Mouse (Mus musculus): ENCODE data around the gene Acot7.

Gene Acot7

DNA sequence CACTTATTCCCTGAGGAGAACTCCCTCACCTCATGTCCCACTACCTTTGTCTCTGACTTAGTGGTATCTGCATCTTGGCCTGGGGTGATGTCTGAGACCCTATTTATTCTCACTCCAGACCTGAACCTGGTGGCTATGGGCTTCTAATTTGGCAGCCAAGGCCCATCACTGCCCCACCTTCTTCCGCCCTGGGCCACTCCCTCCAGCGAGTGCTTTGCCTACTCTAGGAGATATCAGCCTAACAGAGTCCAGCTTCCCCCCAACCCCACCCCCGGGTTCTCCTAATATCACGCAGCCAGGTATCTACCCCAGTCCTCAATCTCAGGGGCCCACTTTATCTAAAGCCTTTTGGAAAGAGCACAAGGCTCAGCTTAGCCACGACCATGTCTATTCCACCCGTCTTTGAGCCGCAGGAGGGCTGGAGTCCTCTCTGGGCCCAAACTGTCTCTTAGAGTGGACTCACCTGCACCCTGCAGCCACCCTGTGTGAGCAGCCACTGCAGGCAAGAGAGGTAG, 26.4 kb upstream of the Acot7 start:
- no peak for DNase-seq (ENCODE audit: low spot score in 2 of 2)

GRCm38 (mm10) chr4:152151966-152152544, 25.9 kb upstream of the Acot7 start, which contains the start of gene Espn:
TSS of gene Espn (minus strand) at chr4:152152371.
- peak in 1 of 2 experiments; percentile 38 for DNase-seq (ENCODE audit: low spot score in 2 of 2)

GRCm38 (mm10) chr4:152153771-152154177, 24.2 kb upstream of the Acot7 start:
- peak; percentile 85 to 92 for DNase-seq (ENCODE audit: low spot score in 2 of 2)

- no peak for DNase-seq (ENCODE audit: low spot score in 2 of 2)
Observed at GRCm38 (mm10) chr4:152155019-152155418, 22.9 kb upstream of the Acot7 start.

DNA sequence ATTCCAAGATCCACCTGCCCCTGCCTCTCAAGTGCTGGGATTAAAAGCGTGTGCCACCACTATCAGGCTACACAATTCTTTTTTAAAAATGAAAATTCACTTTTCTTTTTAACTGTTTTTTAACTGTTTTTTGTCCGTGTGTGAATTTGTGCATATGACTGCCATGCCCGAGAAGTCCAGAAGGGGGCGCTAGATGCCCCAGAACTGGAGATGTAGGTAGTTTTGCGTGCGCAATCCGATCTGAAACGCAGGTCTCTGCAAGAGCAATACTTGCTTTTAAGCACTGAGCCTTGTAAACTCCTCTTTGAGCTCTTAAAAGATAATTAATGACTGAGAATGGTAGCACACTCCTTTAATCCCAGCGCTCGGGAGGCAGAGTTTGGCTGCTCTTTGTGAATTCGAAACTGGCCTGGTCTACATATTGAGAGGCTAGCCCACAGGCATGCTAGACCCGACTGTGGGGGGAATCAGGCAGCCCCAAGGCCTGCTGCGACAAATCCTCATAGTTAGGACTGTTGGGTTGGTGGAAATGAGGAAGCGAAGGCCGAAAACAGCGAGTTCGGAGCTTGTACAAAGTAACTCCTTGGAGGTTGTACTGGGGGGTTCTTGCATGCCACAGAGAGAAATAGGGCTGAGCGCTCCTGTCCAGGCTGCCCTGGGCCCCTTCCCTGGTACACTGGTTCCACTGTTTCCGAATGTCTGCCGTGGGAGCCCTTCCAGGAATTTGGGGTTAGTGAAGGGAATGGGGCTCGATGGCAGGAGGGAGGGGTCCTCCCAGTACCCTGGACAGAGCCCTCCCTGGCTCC, 20.0 kb upstream of the Acot7 start:
- DNase-seq (ENCODE audit: low spot score in 2 of 2) = peak; percentile 50 to 69

- DNase-seq (ENCODE audit: low spot score in 2 of 2) = no peak
Observed at GRCm38 (mm10) chr4:152158585-152159284, 19.2 kb upstream of the Acot7 start, which contains the start of gene Hes2. TSS of gene Hes2 (plus strand) at chr4:152158867.

- DNase-seq (ENCODE audit: low spot score in 2 of 2) = no peak
Observed at GRCm38 (mm10) chr4:152159285-152159678, 18.7 kb upstream of the Acot7 start.

DNA sequence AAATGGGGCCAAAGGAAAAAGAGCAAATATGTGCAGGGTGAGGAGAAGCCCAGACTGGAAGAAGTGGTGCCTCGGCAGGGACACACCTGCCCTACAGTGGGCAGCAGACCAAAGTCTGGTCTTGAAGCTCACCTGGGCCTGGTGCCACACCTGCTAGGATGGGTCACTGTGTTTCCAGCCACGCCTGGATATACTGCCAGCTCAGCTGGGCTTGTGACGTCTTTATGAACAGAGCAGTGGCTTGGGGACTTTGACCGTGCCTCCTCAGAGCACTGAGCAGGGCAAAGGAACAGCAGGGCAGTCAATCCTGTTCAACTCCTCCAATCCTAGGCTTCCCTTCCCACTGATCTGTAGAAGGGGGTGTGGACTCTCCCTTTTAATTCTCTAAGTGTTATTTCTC, 17.2 kb upstream of the Acot7 start:
- DNase-seq (ENCODE audit: low spot score in 2 of 2) = no peak

DNA sequence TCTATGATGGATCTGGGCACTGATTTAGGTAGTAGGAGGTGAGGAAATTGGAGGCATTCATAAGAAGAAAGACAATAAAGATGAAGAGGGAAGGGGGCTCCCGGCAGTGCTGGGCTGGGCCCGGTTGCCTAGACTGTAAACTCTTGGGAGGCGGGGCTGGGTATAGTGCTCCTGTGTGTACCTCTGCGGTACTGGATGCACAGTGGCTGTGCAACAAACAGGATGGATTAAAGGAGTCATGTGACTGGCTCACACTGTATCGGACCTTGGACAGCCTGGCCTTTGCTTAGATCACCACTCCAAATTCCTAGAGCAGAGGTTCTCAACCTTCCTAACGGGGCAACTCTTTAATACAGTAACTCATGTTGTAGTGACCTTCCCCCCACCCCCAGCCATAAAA, 16.3 kb upstream of the Acot7 start:
- no peak for DNase-seq (ENCODE audit: low spot score in 2 of 2)

DNA sequence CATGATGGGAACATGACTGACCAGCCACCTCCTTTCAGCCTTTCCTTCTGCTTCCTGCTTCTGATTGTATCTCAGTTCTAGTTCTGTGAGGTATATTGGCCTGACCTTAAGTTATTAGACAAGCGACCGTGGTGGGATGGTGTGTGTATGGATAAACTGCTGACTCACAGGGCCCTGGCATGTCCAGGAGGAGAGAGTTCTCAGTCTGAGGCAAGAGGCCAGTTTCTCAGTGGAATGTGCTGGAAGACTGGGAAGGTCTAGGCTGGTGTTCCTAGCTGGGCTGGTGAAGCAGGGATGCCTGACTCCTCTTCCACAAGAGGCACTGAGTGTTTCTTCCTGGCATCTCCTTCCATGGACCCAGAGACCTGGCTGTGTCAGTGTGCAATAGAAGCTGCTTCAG, 15.2 kb upstream of the Acot7 start:
- no peak for DNase-seq (ENCODE audit: low spot score in 2 of 2)

DNA sequence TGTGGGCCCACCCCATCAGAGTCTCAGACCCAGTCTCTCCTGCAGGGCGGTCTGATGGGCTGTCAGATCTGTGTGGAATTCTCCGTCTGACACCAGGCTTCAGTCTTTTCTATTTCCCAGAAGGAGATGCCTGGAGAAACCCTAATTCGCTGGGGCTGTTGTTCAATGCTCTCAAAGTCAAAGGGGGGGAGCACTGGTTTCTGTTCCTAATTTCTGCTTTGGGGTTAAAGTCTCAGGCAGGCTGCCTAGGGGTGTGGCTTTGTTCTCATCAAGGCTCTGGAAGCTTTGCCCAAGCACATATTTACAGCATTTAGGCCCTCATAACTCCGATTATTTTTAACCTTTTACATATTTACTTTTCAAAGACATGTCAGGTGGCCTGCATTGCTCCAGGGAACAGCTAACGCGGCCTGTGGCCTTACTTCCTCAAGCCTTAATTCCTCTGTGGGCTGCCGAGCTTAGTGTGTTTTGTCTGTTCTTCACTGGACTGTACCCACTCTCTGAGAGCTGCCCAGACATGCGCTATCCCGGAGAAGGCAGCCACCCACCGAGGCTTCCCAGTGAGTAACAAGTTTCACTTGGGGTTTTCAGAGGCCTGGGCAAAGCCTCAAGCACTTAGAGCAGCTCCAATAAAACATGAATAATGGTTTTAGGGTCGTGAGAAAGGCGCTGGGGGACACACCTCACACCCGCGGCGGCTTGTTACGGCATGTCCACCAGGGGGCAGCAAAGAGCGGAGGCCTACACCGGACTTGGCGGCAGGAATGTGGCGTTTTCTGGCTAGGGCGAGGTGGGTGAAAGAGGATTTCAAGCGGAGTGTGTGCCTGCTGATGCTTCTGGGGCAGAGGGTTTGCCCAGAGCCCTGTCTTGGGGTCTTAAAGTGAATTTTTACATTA, 12.7 kb upstream of the Acot7 start:
- DNase-seq (ENCODE audit: low spot score in 2 of 2) = peak; percentile 53 to 70

- no peak for DNase-seq (ENCODE audit: low spot score in 2 of 2)
Observed at GRCm38 (mm10) chr4:152168052-152168451, 9.9 kb upstream of the Acot7 start.

- DNase-seq (ENCODE audit: low spot score in 2 of 2) = no peak
Observed at GRCm38 (mm10) chr4:152169103-152169502, 8.8 kb upstream of the Acot7 start.

- DNase-seq (ENCODE audit: low spot score in 2 of 2) = no peak
Observed at GRCm38 (mm10) chr4:152170286-152170685, 7.6 kb upstream of the Acot7 start.

- no peak for DNase-seq (ENCODE audit: low spot score in 2 of 2)
Observed at GRCm38 (mm10) chr4:152171543-152171942, 6.4 kb upstream of the Acot7 start.

DNA sequence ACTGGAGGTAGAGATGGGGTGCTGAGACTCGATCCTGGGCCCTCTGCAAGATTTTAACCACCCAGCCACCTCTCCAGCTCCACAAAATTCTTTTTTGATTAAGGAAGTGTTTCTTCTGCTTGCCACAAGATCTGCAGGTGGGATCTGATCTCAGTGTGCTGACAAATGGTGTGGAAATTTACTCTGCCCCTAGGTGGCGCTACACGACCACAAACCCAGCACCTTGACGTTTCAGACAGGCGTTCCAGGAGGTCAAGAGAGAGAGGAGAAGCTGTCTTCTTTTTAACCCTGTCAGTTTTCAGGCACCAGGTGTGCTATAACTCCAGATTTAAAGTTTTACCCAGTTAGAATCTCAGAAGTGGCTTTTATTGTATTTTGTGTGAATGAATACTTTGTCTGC, 4.9 kb upstream of the Acot7 start:
- peak; percentile 81 to 85 for DNase-seq (ENCODE audit: low spot score in 2 of 2)

- no peak for DNase-seq (ENCODE audit: low spot score in 2 of 2)
Observed at GRCm38 (mm10) chr4:152173956-152174355, 4.0 kb upstream of the Acot7 start.

DNA sequence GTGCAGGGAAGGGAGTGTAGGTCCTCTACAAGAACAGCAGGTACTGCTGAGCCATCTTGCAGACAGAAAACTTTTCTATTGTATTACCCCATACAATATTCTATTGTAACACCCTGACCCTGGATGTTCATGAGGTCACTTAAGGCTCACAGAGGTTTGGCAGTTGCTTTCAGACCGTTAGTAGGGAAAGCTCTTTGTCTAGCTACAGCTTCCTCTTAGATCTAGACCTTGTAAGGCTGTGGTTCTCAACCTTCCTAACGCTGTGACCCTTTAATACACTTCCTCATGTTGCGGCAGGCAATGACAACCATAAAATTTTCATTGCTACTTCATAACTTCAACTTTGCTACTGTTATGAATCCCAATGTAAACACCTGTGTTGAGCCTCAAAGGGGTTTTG, 1.3 kb upstream of the Acot7 start:
- no peak for DNase-seq (ENCODE audit: low spot score in 2 of 2)

GRCm38 (mm10) chr4:152177174-152177536, 779 bp upstream of the Acot7 start:
- no peak for DNase-seq (ENCODE audit: low spot score in 2 of 2)

DNA sequence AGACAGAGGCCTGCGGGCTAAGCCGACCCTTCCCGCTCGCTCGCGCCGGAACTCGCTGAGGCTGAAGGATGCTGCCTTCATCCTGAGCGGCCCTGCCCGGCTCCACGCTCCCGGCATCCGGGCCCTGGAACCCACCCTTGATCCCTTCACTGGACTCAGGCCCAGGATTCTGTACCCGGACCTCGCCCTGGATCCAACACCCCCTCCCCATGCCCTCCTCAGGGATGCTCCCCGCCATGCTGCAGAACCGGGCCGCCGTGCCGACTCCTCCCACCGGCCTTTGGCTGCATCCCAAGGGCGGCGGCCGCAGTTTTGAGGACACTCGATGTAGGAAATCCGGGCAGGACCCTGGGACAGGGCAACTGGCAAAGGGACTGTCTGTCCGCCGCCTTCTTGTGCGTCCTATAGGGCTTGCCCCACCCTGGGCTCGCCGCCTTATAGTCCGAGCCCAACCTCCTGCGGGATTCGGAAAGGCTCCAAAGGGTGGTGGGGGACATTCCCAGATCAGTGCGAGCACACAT, 470 bp downstream of the Acot7 start:
- DNase-seq (ENCODE audit: low spot score in 2 of 2) = no peak
